Mouse (Mus musculus) kidney, postnatal 14 days (tissue): ENCODE results near the gene Atp9a.
A peak's percentile ranks its signal among the peaks of the same experiment; 100 is the strongest.

Experiments used
- DNase-seq: peaks from one replicate; pipeline ENCODE4 v3.0.0; 2022; ENCODE audit warnings: mixed read lengths

Atp9a gene

GRCm38 (mm10) chr2:168737878-168738277, 4.3 kb downstream of the Atp9a start:
- peak; percentile 58 for DNase-seq

- peak; percentile 49 for DNase-seq
Observed at GRCm38 (mm10) chr2:168734023-168734422, 8.2 kb downstream of the Atp9a start.

GRCm38 (mm10) chr2:168731258-168731657, 11.0 kb downstream of the Atp9a start:
- DNase-seq, result no peak

DNA sequence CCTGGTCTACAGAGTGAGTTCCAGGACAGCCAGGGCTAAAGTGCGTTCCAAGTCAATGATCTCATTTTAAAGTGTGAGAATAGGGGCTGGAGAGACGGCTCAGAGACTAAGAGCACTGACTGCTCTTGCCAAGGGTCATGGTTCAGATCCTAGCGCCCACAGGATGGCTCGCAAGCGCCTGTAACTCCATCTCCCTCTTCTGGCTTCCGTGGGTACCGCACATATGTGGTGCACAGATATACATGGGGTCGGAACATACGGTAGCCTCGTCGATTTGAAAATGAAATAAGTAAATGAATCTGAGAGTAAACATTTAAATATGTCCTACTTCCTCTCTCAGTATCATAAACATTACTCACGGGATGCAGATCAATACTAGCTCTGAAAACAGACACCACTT, 12.5 kb downstream of the Atp9a start:
- DNase-seq, result no peak

GRCm38 (mm10) chr2:168728045-168728444, 14.2 kb downstream of the Atp9a start:
- DNase-seq, result no peak

DNA sequence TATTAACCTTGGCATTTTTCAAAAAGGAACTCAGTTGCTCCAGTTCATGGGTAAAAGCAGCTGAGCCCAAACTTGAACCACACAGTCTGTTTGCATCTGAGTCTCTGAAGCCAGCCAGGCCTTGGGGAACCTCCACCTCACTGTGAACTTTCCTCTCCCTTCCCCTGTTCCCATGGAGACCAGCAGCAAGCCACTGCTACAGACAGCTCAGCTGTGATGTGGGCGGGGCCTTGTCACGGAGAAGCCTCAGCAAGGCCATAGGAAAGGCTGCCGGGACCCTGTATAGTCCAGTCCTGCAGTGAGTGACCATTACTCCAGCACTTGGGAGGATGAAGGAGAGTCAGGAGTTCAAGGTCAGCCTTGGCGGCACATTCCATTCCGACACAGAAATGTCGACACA, 16.2 kb downstream of the Atp9a start:
- peak; percentile 83 for DNase-seq

- DNase-seq, result peak; percentile 89
Observed at GRCm38 (mm10) chr2:168721313-168721712, 20.9 kb downstream of the Atp9a start.

DNA sequence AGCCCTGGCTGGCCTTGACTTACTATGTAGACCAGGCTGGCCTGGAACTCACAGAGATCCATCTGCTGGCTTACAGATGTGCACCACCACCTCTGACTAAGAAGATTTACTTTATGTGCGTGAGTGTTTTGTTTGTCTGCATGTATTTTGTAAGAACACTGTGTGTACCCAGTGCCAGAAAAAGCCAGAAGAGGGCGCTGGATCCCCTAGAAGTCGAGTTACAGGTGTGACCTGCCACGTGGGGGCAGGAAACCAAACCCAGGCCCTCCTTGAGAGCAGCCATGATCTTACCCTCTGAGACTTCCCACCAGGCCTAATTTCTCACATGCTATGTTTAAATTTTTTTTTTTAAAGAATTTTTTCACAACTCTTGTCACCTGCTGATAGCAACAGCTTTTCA, 22.5 kb downstream of the Atp9a start:
- no peak for DNase-seq

DNA sequence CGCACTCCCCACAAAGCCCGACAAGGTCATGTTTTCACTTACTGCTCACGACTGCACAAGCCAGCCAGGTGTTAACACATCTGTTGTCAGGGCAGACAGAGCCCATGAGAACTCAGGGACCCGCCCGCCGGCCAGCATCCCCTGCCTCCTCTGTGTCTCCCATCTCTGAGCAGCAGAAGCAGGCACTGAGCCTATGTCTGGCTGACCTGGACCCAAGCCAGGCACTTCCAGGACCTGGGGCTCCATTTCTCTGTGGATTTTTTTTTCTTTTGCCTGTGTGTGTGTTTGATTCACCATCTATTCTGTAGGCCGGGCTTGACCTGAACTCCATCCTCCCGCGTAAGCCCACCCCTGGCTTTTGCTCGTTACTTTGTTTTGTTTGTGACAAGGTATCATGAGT, 23.5 kb downstream of the Atp9a start:
- DNase-seq, result no peak

- no peak for DNase-seq
Observed at GRCm38 (mm10) chr2:168718267-168718666, 23.9 kb downstream of the Atp9a start.

DNA sequence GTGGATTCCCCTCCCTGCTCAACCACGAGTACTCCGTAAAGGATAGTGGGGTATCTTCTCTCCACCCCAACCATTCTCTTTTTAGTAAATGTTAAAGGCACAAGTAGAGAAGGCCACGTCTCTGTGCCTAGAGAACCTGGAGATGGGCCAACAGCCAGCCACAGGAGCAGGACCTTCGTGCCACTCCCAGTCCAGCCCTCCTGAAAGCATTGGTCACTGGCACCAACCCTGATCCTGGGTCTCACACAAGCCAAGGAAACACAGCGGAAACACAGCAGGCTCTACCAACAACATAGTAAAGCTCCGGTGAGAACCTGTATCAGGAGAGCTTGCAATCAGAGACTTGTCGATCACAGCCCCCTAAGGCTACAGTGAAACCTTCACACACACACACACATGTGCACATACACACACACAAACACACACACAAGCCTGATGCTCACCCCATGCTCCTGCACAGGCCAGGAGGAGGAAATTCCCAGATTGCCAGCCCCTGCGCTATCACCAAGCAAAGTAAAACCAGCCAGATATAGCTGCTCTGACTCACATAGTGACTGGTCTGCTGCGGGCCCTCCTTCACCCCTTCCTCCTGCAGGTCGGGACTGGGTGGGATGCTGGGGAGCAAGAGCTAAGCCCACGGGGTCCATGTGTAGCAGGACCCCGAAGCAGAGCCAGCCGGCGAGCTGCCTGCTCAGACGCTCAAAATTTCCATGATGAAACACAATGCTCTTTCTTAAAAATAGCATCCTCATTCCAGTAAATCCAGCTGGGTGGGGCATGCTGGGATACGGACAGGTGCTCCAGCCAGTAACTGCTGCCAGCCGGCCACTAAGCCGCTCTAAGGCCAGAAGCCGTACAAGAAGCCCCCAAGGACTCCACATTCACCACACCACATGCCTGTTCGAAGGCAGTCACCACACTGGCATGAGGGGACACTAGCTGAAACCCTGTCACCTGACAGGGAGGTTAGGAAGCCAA, 29.7 kb downstream of the Atp9a start:
- DNase-seq, result no peak

DNA sequence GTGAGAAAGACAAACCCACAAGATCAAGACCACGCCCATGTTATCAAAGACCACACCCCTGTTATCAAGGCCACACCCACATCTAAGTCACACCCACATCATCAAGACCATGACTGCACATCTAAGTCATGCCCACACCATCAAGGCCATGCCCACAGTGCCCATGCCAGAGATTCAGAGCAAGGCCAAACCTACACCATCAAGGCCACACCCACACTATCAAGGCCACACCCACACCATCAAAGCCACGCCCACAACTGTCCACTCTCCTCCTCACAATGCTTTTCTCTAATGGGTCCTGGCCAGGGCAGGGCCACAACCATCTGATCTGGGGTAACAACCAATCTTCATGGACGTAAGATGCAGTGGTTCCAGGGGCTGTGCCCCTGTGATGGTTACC, 31.2 kb downstream of the Atp9a start:
- no peak for DNase-seq

DNA sequence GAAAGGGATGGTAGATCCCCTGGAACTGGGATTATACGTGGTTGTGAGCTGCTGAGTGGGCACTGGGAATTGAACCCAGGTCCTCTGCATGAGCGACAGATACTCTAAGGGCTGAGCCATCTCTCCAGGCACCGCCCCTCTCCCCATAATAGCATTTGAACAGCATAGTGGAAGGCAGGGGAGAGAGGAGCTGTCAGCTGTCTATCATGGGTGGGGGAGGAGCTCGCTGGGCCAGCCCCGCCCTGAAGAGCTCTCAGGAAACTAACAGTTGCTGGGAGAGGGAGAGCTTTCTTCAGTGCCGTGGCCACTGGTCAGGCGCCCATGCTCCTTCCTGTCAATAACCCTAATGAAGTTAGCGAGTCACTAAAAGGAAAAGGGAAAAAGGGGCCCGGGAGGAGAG, 34.4 kb downstream of the Atp9a start:
- DNase-seq, result no peak

DNA sequence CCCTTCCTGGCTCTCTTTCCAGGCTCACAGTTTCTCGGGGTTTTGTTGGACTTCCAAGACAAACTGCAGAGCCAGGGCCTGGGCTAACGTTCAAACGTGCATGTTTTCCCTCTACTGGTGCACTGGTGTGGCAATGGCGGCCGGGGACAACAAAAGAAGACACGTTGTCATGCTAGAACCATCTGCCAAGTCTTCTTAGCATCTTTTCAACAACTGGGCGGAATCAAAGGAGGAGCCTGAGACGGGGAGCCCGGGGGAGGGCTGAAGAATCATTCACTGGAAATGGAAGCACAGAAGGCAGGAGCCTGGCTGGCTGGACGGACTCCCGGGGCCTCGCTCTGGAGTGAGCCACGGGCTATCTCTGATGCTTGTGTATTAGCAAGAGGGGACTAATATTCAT, 39.9 kb downstream of the Atp9a start:
- no peak for DNase-seq

- no peak for DNase-seq
Observed at GRCm38 (mm10) chr2:168695027-168695403, 47.2 kb downstream of the Atp9a start.

DNA sequence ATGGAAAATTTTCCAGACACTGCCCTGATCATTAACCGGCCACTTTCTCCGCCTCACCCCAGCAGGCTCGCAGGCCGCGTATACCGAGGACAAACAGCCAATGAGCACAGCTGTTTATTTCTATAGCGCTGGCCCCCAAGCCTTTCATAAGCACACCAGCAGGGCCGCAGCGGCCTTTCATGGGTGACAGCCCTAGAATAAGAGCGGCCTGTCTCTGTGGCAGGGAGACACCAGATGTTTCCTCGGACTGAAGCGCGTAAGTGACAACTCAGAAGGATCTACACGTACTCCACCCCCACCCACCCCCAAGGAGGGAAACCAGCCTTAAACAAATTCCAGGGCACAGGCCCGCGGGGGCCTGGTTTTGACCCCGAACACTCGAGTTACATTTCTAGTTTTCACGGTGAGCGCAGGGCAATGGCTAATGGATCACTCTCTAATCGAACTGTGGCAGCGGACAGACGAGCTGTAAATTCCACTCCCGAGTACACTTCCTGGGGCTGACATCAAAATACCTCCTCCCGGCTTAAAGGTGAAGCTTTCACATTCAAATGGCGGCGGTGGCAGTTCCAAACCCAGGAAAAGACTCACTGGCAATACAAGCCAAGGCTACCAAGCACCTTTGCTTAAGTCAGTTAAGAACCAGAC, 47.7 kb downstream of the Atp9a start:
- peak; percentile 14 for DNase-seq

DNA sequence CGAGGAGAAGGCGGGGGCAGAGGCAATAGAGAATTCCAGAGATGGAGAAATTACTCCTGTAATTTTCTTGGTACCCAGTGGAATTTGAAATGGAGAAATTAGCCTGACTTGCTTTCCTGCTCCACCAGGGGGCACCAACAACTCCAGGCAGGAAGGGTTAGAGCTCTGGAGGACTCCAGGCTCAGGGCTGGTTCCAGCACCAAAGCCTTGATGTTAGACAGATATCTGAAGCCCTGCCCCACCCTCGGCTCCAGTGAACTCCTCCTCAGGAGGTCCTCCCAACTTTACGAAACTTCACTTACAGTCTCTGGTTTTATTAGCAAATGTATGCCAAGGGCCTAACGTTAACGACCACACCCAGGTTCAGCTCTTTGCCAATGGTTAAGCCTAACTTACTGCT, 50.4 kb downstream of the Atp9a start:
- DNase-seq, result peak; percentile 65

DNA sequence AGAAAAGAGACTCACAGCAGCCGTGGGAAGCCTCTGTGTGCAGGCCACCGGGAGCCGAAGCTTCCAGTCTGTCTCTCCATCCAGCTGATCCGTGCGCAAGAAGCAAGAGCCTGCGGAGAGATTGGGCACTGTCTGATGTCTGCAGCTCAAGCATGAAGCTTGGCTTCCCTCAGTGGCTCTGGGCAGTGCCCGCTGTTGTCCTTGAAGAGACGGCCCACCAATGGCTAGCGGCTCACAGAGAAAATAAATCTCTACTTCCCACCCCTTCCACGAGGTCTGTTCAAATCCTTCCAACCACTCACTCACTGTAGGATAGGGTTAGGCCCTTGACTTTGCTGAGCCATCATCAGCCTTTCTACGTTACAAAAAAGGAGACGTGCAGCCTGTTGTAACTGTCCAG, 54.9 kb downstream of the Atp9a start:
- no peak for DNase-seq

DNA sequence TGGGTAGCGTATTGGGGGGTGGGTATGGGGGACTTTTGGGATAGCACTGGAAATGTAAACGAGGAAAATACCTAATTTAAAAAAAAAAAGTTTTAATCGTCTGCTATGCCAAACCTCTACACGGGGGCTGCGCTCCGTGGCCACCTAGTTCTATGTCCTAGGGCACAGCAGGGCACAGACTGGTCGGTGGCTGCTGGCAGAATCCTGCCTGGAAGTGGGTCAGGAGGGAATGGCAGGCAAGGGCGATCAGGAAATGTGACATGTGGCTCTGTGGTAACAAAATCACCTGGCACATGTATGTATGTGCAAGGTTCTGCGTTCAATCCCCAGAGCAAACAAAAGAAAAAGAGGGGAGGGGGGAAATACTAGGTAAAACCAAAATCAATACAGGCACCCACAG, 56.3 kb downstream of the Atp9a start:
- no peak for DNase-seq

DNA sequence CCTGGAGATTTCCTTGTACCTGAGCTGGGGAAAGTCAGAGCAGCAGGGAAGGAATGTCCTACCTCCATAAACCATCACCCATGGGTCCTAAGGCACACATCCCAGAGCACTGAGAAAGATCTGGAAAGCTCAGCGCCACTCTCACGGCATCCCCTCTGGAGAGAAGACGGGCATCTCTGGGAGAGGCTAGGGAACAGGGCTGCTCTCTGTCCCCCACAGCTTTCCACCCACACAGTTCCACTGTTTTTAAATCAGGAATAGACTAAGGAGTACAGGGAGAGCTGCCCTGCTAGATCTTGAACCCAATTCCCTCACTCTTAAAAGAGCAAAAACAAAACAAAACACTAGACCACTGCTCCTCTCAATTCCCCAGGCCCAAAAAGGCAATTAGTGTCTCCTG, 57.5 kb downstream of the Atp9a start:
- DNase-seq, result no peak

DNA sequence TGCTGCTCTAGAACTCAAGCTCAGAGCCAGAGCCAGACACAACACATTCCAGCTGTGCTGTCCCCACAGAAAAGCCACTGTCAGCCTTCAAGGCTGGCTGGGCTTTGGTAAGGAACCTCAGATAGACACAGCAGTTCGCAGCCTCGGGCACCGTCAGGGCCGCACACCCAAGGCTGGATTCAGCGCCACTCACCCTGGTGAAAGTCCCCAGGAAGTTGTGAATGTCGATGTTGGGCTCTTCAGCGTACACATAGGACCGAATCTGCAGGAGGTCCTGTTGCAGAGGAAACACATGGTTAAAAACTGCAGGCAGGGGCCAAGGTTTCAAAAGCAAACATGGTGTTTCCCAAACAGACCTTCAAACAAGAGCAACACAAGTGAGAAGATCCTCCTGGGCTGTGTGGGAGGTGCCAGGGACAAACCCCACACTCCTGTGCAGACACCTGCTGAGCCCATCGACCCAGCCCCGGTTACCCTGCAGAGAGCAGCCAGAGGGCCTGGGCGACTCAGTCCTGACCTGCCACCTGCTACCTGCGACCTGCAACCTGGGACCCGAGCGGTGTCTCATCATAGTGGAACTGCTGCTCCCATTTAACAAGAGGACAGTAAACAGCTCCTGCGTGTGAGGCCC, 58.6 kb downstream of the Atp9a start:
- no peak for DNase-seq

GRCm38 (mm10) chr2:168682721-168683120, 59.5 kb downstream of the Atp9a start:
- DNase-seq, result no peak

GRCm38 (mm10) chr2:168681531-168681930, 60.7 kb downstream of the Atp9a start:
- no peak for DNase-seq
